Mouse (Mus musculus): Measurements from ENCODE around the gene Shisa5.

- TF ChIP-seq USF2 (conservative IDR thresholded peaks at IDR 0.05; ENCODE audit: low read depth, low read length) (no peak), POLR2A (IDR thresholded peaks at IDR 0.05; ENCODE audit: low read depth, low read length) (no peak), CTCF (conservative IDR thresholded peaks at IDR 0.05 in 1 of 2, IDR thresholded peaks at IDR 0.05 in 1 of 2; ENCODE audit: low read depth in 2 of 2, low read length in 2 of 2) (no peak), SMC3 (IDR thresholded peaks at IDR 0.05; ENCODE audit: low read depth, low read length) (no peak), RAD21 (IDR thresholded peaks at IDR 0.05; ENCODE audit: low read depth, low read length) (no peak), NELFE (IDR thresholded peaks at IDR 0.05; ENCODE audit: low read depth, low read length) (no peak), ZKSCAN1 (IDR thresholded peaks at IDR 0.05; ENCODE audit: borderline replicate concordance, low read depth, low read length) (no peak), EP300 (IDR thresholded peaks at IDR 0.05; ENCODE audit: low read length) (no peak), JUN (IDR thresholded peaks at IDR 0.05; ENCODE audit: insufficient read depth, low read depth, low read length) (no peak), SIN3A (IDR thresholded peaks at IDR 0.05; ENCODE audit: low read length) (no peak), E2F4 (IDR thresholded peaks at IDR 0.05; ENCODE audit: insufficient replicate concordance, low read depth, low read length) (no peak), TCF12 (IDR thresholded peaks at IDR 0.05; ENCODE audit: low read depth, low read length) (no peak)
Measured at GRCm38 (mm10) chr9:109105011-109105410, 66.6 kb downstream of the Shisa5 start.
